Mouse (Mus musculus): Measurements from ENCODE around the gene Lmx1a.

Lmx1a gene

DNA sequence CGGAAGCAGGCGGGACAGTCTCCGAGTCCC is at the start of gene Lmx1a:
Lmx1a (plus strand) TSS at position 6 of the 30 bp plus-strand sequence.
- no peak for DNase-seq

DNA sequence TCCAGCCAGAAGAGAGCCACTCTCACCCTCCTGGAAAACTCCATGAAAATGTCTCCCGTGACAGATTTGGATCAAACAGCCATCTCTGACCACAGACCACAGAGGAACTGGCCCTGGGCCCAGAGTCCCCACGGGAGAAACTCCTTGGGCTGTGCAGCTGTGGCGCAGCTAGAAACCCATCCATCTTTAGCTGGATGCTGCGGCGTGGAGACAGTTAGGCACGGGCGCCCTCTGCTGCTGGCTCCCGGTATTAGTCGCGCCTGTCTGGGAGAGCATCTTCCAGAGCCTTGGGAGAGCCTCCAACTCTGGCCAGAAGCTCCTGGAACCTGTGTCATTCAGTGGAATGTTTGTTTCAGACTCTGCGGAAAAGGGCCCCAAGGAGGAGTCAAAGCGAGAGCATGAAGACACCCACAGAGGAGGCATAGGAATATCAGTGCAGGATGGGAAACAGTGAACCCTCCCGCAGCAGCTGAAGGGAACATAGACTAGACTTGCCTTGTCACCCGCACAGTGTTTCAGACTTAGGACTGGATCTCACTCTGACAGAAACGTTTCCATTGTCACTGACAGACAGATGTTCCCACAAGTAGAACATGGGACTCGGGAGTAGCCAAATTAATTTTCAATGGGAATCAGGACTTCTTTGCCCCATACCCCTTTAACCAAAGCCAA is 44.0 kb upstream of the Lmx1a start:
- peak; percentile 72 for DNase-seq

DNA sequence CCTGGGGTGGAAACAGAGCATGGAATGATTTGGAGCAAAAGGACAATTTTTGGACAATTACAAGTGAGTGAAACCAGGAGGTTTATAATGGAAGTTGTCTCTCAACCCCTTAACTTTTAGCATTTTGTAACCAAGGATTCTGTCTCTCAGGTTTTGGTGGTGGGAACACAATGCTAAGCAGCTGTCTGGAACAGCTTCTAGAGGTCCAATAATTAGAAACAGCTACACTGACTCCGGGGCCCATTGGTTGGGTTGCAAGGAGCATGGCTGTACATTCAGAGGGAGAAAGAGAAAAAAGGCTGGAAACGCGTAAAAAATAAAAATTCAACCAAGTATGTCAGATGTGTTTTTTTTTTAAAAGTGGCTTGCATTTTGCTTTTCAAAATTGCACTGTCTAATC is 40.4 kb upstream of the Lmx1a start:
- no peak for DNase-seq

DNA sequence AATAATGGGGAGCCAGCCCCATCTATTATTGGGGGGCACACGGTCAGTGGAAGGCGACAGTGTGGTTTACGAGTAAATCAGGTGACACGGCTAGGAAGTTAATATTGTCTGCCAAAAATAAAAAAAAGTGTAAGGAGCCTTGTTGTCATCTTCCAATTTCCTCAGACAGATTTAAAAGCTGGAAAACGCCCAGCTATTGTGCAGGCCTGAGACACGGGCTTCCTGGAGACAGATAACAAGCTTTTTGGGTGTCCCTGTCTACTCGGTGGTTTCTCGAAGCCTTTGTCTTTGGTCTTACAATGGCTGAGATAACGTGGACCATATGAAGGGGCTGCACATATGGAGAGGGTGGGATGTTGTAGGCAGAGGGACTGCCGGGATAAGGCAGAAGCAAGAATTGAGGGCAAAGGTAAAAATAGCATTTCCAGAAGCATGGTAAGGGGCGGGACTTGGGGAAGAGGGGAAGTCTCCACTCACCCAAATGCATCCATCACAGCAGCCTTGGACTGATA is 39.9 kb upstream of the Lmx1a start:
- DNase-seq = no peak

DNA sequence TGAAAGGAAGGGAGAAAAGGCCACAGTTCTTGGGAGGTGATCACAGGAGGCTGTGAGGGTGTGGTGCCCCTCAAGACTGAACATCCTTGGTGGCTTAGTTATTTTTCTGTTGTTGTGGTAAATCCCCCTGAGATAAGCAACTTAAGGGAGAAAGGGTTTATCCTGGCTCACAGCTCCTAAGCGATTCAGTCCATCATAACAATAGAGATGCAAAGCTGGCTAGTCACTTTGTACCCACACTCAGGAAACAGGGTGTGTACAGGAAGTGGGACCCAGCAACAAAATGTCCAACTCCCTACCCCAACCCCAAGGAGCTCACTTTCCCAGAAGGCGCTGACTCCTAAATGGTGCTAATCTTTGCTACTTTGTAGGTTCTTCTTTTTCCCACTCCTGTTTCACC is 36.7 kb upstream of the Lmx1a start:
- DNase-seq = no peak

DNA sequence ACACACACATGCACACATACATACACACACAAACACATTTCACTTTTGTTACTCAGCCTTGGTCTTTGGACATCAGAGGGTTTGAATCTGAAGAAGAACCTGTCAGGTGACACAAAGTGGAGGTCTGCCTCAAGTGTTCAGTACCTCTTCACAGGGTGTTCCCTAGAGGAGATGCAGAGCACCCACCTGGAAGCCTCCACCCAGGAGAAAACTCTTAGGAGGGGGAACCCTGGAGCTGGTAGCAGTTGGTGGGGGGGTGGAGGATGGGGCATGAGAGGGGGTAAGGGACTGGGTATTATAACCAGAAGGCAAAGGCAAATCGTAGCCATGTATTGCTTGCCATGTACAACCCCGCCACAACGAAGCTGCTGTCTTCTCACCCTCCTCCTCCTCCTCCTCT is 30.0 kb upstream of the Lmx1a start:
- no peak for DNase-seq

DNA sequence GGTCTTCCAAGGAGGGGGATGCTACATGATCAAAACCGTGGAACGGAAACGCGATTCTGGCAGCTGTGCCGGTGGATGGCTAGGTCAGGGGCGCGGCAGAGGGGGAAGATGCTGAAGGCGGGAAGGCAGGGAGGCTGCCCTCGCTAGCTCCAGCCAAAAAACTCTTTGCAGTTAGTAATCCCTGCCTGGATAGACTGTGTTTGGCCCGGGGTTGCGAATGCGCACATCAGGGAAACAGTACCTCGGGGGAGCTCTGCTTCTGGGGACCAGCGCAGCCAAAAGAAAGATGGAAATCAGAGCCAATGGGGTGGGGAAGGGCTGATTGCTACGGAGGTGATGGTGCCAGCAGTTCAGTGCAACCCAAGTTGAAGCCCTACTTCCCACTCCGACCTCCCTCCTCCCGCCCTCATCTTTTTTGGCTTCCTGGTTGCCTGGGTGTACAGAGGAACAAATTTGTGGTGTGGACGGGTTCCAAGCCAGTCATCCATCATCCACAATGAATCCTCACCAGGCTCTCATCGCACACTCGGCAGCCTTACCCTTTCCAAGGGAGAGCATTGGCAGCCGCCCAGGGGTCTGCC is 28.4 kb upstream of the Lmx1a start:
- peak; percentile 14 for DNase-seq

DNA sequence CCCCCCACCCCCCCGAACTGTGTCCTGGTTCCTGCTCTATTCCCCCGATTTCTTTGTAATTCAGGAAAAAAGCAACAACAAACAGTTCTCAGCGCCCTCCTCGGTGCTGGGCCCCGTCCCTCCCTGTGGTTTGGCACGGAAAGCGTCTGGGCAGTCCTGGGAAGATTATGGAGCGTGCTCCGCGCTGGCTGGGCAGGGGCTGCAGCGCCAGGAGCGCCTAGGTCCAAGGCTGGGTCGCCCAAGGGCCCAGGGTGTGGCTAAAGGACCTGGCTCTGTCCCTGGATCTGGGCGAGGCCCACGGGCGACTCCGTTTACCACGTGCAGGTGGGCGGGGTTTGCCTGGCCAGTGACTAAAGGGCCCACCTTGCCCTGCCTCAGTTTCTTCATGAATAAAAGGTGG is 27.9 kb upstream of the Lmx1a start:
- DNase-seq = no peak

DNA sequence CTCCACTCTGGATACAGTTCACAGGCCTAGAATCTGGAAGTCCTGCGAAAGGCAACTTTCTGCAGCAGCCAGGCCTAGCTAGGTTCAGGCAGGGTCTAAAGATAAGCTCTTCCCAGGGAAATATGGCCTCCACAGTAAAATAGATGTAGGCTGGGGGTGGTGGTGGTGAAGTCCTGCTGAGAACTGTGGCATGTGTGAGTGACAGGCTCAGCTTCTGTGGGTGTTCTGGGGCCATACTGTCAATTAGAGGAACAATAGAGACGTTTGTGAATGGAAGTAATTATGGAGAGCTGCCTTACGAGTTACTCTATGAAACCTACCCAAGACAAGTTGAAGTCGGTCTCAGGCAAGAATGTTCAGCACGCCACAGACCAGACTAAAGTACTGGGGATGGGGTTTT is 25.9 kb upstream of the Lmx1a start:
- no peak for DNase-seq

DNA sequence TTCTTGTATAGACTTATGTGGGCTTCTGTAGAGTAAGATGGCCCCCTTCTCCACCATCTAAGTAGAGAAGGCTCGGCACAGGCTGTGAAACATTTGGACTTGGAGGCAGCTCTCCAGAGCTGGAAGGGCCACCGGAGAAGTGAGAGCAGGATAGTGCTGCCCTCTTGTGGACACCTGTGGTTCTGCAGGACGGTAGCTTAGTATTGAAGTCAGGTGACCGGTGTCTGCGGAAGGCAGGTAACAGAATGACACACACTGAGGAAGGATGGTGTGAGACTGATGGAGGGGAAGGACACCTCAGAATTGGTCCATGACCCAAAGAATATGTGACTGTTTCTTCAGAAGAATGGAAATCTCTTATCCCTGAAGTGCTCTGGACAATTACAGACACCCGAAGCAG is 19.2 kb upstream of the Lmx1a start:
- peak; percentile 46 for DNase-seq

DNA sequence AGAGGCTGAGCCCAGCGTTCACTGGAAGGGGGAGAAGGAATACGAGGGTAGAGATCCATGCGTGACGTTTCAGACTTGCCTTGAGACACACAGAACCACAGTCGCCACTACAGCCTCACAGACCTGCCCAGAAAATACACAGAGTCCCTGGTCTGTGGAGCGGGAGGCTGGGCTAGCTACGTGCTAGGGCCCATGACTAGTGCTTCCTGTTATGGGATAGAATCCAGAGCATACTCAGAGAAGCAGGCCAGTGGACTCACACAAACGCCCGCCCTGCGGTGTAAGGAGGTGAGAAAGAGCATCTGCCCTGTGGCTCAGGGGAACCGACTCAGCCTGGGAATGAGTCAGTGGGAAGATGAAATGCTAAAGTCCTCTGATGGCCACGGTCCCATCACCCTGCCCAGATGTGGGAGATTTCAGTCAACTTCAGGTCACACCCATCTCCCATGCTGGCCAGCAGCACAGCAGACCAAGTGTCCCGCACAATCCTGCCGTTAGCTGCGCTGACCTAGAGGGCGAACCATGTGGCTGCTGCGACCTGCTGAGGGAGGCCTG is 16.5 kb upstream of the Lmx1a start:
- DNase-seq = no peak

DNA sequence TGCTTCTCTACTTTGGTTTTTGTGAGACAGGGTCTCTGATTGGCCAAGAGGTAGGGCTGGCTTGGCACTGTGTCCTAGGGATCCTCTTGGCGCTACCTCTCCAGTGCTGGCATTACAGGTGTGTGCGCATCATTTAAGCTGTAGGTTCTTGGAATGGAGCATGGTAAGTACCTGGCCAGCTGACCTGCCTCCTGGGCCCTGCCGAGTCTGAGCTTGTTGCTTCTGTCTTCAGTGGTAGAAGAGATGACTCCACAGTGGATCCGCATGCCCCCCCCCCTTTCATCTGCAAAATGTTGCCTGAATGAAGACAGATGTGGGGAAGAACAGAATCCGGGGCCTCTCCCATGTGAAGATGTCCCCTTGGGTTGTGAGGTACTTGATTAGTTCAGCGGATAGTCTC is 10.0 kb upstream of the Lmx1a start:
- DNase-seq = no peak

DNA sequence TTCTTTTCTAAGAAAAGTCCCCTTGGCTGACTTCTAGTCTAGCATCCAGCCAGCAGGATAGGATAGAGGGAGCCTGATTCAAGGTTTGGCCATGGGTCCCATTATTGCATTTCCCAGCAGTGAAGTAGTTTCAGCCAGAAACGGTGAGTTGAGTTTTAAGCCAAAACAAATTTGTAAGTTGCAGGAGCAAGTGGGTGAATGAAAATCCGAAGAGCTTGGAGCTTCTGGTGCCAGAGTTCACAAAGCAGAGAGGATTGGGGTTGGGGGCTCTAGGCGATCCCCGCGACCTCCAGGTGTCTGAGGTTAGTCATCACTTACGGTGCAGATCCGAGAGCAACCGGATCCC is 1.1 kb upstream of the Lmx1a start:
- DNase-seq = no peak

DNA sequence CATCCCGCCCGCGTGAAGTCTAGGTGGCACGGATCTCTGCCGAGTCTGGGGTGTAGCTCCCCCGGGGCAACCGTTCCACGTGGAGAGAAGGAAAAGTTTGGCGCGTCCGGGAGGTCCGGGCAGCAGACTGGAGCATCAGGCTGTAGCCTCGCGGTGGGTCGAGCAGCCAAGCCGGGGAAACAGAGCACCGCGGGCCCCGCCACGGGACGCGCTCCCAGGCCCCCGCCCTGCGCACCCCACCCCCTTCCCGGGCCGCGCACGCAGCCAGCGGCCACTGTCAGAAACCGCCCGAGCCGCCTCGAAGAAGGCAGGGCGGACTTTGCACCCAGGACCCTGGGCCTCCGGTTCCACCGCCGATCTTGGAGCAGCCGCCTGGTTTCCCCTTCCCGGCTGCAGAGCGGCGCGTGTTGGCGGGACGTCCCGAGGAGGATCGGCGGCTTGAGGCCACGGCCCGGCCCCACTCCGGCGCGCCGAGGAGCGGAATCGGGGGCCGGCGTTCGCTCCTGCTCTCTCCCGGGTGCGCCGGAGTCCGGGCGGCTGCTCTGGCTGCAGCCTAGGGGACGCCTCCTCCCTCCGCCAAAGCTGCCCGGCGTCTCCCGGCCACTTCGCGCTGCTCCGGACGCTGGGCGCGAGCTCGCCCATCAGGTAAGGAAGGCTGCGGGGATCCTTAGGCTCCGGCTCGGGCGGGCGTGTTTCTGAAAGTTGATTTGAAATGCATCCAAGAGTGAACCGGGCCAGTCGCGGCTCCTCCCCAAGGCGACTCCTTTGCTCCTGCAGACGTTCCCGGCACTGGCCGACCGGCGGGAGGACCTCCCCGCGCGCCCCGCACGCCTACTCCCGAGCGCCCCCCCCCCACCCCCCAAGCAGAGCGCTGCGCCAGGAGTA is 448 bp upstream of the Lmx1a start:
- no peak for DNase-seq

DNA sequence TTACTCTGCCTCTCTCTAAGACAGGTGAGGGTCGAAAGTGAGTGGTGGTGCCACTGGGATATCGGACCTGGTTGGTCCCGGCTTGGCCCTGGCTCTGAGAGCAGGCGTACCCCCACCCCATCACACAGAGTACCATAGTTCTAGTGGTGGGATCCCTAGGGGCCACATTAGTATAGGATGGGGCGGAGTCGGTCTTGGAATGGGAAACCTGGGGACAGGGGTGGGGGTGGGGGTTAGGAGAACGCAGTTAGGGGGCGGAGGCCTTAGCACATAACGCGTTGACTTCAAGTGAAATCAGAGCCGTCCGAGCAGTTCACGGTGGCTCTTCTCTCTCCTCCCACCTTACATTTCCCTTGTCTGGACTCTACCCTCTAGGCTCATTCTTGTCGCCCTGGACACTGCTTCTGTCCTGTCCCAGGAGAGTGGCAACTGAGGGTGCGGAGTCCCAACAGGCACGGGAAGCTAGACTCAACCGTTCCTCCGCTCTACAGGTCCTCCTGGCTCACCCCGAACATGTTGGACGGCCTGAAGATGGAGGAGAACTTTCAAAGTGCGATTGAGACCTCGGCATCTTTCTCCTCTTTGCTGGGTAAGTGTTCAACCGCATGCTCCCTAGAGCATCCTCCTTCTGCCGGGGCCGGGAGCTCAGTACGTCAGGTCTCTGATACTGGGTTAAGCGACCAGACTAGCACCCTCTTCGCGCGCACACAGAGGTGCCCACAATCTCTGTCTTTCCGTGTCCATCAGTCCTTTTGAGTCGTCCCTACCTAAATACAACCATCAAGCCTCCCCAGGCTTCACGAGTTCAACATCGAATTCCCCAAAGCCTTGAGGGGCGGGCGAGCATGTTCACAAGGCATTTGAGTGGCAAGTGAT is 463 bp downstream of the Lmx1a start:
- DNase-seq = no peak

DNA sequence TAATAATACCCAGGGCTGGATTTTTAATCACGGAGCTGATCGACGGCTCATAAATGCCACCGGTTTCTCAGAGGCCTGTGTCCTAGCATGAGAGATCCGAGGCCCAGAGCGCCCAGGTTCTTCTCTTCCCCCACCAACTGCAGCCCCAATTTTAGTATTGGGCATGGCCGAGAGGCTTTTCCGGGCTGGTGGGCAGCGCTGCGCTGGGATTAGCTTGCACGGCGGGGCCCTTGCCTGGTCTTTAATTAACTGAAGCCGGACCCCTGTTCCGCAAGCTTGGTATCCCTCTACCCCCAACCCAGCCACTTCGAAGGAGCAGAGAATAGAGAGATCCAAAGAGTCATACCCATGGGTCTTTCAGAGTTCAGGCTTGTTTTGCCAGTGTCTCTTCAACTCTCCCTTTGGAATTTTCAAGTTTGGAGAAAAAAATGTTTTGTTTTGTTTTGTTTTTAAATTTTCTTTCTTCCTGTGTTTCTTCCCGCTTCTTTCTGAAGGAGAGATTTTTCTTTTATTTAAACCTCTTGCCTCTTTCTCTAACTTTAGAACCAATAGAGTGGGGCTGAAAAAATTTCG is 1.2 kb downstream of the Lmx1a start:
- DNase-seq = no peak

DNA sequence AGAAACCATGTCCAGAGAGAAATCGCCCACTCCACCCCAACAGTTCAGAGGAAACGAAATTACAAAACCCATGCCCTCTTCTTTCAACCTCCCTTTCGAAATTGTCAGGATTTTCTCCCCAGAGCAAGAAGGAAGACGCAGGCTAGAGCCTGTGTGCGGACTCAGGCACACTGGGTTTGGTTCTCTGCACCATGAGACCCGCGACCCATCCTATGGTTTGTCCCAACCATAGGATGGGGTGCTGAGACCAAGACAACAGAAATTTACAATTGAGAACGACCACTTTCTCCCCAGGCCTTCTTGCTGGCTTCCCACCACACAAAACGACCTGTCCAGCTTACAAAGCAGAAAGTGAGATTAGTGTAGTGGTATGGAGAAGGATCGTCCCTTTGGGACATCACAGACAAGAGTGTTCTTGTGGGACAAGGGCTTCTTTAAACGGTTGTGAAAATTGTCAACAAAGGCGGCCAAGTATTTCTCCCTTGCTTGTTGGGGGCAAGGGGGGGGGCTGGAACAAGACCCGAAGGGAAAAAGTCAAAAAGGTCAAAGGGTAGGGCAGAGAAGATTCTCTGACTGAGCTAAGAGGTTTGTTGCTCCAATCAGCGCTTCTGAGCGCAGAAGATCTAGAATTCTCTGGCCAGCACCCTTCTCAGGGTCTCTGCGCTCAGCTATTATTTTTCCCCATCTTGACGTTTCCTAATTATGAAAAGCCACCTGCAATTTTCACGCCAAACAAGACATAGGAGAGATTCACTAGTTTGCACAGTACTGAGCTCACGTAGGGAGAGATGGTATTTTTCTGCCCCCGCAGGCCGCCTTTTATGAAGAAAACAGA is 1.9 kb downstream of the Lmx1a start:
- DNase-seq = no peak

DNA sequence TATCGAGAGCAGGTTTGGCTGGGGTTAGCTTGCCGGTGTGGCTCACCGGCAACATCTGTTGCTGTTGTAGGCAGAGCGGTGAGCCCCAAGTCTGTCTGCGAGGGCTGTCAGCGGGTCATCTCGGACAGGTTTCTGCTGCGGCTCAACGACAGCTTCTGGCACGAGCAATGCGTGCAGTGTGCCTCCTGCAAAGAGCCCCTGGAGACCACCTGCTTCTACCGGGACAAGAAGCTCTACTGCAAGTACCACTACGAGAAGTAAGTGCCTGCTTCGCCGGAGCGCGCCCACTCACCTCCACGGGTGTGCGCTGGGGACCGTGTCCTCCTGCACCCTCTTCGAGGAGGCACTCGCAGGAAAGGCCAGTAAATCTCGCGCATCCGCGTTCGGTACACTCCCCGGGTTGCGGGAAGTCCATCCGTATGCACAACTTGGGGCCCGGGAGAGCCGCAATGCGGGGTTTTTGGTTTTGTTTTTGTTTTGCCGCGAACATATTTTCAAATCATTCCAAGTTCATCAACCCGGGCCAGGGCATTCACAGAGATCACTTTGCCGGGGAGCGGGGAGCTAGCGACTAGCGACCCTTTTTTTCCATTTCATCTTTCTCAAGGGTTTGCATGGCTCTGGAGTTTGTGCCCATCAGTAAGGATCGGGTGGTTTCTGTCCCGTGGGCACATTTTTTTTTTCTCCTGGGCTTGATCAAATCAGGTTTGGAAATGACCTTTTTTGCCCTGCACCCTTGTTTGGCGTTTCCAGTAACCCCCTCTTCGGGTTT is 3.1 kb downstream of the Lmx1a start:
- no peak for DNase-seq

DNA sequence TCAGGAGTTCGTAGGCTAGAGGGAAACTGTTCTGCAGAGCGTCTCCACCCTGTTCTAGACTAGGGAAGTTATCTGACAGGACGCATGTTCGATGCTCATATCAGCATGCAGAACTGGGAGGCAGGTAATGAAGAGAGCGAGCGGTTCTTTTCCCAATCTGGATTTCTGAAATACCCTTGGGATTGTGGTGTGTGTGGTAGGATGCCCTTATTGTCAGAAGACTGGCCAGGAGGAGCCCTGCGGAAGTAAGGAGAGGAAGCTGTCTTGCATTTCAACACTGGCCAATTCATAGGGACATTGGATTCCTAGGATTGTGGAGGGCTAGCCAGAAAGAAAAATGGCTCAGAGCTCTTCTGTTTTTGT is 3.6 kb downstream of the Lmx1a start:
- DNase-seq = no peak

DNA sequence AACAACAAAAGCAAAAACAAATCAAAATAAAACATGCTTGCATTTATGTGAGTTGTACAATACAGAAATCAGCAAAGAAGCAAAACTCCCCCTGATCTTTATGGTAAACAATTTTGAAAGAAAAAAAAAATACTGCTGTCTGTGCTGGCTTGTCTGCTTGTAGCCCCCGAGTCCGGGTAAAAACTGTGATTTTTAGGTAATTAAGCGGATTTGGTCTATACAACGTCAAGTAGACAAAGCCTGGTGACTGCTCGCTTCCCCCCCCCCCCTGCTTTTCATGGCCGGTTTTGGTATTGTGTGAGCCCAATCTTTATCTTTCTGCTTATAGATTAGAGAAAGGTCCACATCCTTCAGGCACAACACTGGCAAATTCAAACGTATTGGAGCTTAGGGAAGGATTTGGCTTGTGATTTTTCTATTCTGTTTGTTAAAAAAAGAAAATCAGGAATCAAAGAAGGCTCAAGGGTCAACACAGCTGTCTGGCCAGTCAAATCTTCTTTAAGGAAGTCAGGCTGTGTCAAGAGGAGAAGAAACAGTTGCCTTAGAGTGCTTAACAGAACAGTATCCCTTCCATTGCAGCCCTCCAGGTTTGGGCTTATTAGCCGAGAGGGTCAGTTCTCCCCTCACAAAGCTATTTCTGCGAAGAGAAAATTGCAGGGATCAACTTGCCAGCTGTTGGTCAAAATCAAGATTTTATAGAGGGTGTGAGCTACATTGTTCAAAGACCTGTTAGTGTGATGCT is 4.6 kb downstream of the Lmx1a start:
- no peak for DNase-seq

DNA sequence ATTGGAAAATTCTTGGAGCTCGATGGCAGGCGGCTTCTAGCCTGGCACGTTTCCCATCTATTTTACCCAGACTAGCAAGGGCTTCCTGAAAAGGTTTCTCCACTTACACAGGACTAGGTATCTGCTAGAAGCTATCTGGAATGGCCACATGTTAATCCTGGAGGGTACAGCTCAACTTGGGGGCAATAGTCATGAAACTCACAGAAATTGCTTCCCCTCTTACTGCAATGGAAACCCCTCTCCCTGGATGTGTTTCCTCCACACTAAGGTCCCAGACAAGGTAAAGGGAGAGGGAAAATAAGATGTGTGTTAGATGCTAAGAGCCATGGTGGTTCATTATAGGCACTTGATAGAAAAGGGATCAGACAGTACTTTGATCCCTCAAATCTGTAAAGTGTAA is 5.7 kb downstream of the Lmx1a start:
- DNase-seq = no peak

Measured in cerebellum, adult 9-10 months (tissue).